Mouse (Mus musculus): ENCODE measurements around the gene 1500009C09Rik.

GRCm38 (mm10) chr15:82212752-82213063 lies 39.5 kb upstream of the 1500009C09Rik start, which contains the start of gene Shisa8:
- no peak for TF ChIP-seq POLR2A (IDR thresholded peaks at IDR 0.05; ENCODE audit: insufficient read length, low read depth)
- no peak for TF ChIP-seq MYOG (IDR thresholded peaks at IDR 0.05; ENCODE audit: control insufficient read depth in 1 of 3, insufficient read depth in 1 of 3, insufficient read length in 2 of 3, low read depth in 2 of 3)
- TF ChIP-seq MAX (IDR thresholded peaks at IDR 0.05; ENCODE audit: low read depth) = no peak
- TF ChIP-seq TCF3 (IDR thresholded peaks at IDR 0.05; ENCODE audit: insufficient read length, low read depth) = no peak
- TF ChIP-seq E2F4 (IDR thresholded peaks at IDR 0.05; ENCODE audit: insufficient read depth) = no peak
- TF ChIP-seq CEBPB (IDR thresholded peaks at IDR 0.05; ENCODE audit: insufficient read depth, poor library complexity, severe bottlenecking) = no peak
- no peak for TF ChIP-seq USF1 (IDR thresholded peaks at IDR 0.05; ENCODE audit: low read depth)

All from myocyte (in vitro differentiated cells).